Mouse (Mus musculus): ENCODE results near the gene Trmo. TPM values are rescaled to one million over a fixed set of nuclear protein-coding genes. Genes with fewer than 3 reads are reported as not detected.

Gene Trmo
- 8.5 and 10.3 TPM in 2 replicates for polyA plus RNA-seq (2016; fragmentation: Nextera tagmentation; extraction: Ambion mirVana)

GRCm38 (mm10) chr4:46389013-46389611, at the start of gene Trmo:
Gene Trmo, minus strand, starts transcription at chr4:46389437.
- WGBS: under 1% methylated on average over 56 of the region's 56 CpGs
- H3K4me2 ChIP-seq (replicated peaks): peak within 1 kb of the TSS; percentile 61
- H3K4me3 ChIP-seq: peak within 1 kb of the TSS; percentile 59
- H3K4me1 ChIP-seq: no peaks in the 10 kb centered on the region
- peak; percentile 97 for ATAC-seq (ENCODE audit: low FRiP score, low read depth)
- H3K27ac ChIP-seq: peak within 1 kb of the TSS; percentile 59; the same call in 1 of the 2 replicates
- peaks cover 25% of the 10 kb centered on the region for H3K36me3 ChIP-seq
- no peaks in the 10 kb centered on the region for H3K27me3 ChIP-seq (replicated peaks)
- peak within 1 kb of the TSS; percentile 72 for H3K9ac ChIP-seq
- no peaks in the 10 kb centered on the region for H3K9me3 ChIP-seq

GRCm38 (mm10) chr4:46432339-46433036, 43.3 kb upstream of the Trmo start:
- Histone ChIP-seq H3K27me3 (replicated peaks) (no peaks in the 10 kb centered on the region), H3K9ac (no peak overlapping the region), H3K9me3 (no peaks in the 10 kb centered on the region), H3K4me1 (no peaks in the 10 kb centered on the region), H3K4me3 (no peak overlapping the region), H3K36me3 (no peaks in the 10 kb centered on the region), H3K27ac (no peak overlapping the region), H3K4me2 (replicated peaks) (no peak overlapping the region)
- 91% methylated on average over 12 of the region's 12 CpGs for WGBS
- ATAC-seq (ENCODE audit: low FRiP score, low read depth): no peak

GRCm38 (mm10) chr4:46428903-46429499, 39.8 kb upstream of the Trmo start:
- no peaks in the 10 kb centered on the region for H3K9me3 ChIP-seq
- no peaks in the 10 kb centered on the region for H3K27me3 ChIP-seq (replicated peaks)
- no peak overlapping the region for H3K27ac ChIP-seq
- H3K36me3 ChIP-seq: no peaks in the 10 kb centered on the region
- 47% methylated on average over 10 of the region's 10 CpGs for WGBS
- H3K9ac ChIP-seq: no peak overlapping the region
- no peak overlapping the region for H3K4me2 ChIP-seq (replicated peaks)
- no peak overlapping the region for H3K4me3 ChIP-seq
- no peaks in the 10 kb centered on the region for H3K4me1 ChIP-seq
- no peak for ATAC-seq (ENCODE audit: low FRiP score, low read depth)

- Histone ChIP-seq H3K9me3 (no peaks in the 10 kb centered on the region), H3K4me1 (no peaks in the 10 kb centered on the region), H3K27ac (no peak overlapping the region), H3K36me3 (no peaks in the 10 kb centered on the region), H3K27me3 (replicated peaks) (no peaks in the 10 kb centered on the region), H3K9ac (no peak overlapping the region), H3K4me2 (replicated peaks) (no peak overlapping the region), H3K4me3 (no peak overlapping the region)
- ATAC-seq (ENCODE audit: low FRiP score, low read depth): no peak
- 77% methylated on average over 8 of the region's 8 CpGs for WGBS
Measured at GRCm38 (mm10) chr4:46422625-46423024, 33.4 kb upstream of the Trmo start.

- Histone ChIP-seq H3K4me2 (replicated peaks) (no peak overlapping the region), H3K27ac (no peak overlapping the region), H3K36me3 (no peaks in the 10 kb centered on the region), H3K4me1 (no peaks in the 10 kb centered on the region), H3K4me3 (no peak overlapping the region), H3K9me3 (no peaks in the 10 kb centered on the region), H3K27me3 (replicated peaks) (no peaks in the 10 kb centered on the region), H3K9ac (no peak overlapping the region)
- ATAC-seq (ENCODE audit: low FRiP score, low read depth): no peak
- WGBS: 90% methylated on average over 9 of the region's 9 CpGs
Measured at GRCm38 (mm10) chr4:46418851-46419250, 29.6 kb upstream of the Trmo start.

- H3K27ac ChIP-seq: no peak overlapping the region
- H3K36me3 ChIP-seq: no peaks in the 10 kb centered on the region
- ATAC-seq (ENCODE audit: low FRiP score, low read depth): no peak
- H3K9ac ChIP-seq: no peak overlapping the region
- no peaks in the 10 kb centered on the region for H3K4me1 ChIP-seq
- H3K27me3 ChIP-seq (replicated peaks): no peaks in the 10 kb centered on the region
- no peaks in the 10 kb centered on the region for H3K9me3 ChIP-seq
- H3K4me2 ChIP-seq (replicated peaks): no peak overlapping the region
- WGBS: 71% methylated on average over 3 of the region's 3 CpGs
- no peak overlapping the region for H3K4me3 ChIP-seq
Measured at GRCm38 (mm10) chr4:46417491-46417890, 28.3 kb upstream of the Trmo start.

GRCm38 (mm10) chr4:46413406-46413805, 24.2 kb upstream of the Trmo start, which contains the start of gene Hemgn:
Gene Hemgn, minus strand, starts transcription at chr4:46413506.
- no peak within 1 kb of the TSS for H3K4me3 ChIP-seq
- no peak for ATAC-seq (ENCODE audit: low FRiP score, low read depth)
- 81% methylated on average over 7 of the region's 7 CpGs for WGBS
- H3K9ac ChIP-seq: no peak within 1 kb of the TSS
- H3K27ac ChIP-seq: no peak within 1 kb of the TSS
- no peak within 1 kb of the TSS for H3K4me2 ChIP-seq (replicated peaks)
- H3K36me3 ChIP-seq: no peaks in the 10 kb centered on the region
- no peaks in the 10 kb centered on the region for H3K9me3 ChIP-seq
- no peaks in the 10 kb centered on the region for H3K4me1 ChIP-seq
- no peaks in the 10 kb centered on the region for H3K27me3 ChIP-seq (replicated peaks)

GRCm38 (mm10) chr4:46412113-46412512, 22.9 kb upstream of the Trmo start:
- Histone ChIP-seq H3K9ac (no peak overlapping the region), H3K9me3 (no peaks in the 10 kb centered on the region), H3K36me3 (no peaks in the 10 kb centered on the region), H3K4me1 (no peaks in the 10 kb centered on the region), H3K27me3 (replicated peaks) (no peaks in the 10 kb centered on the region), H3K27ac (no peak overlapping the region), H3K4me2 (replicated peaks) (no peak overlapping the region), H3K4me3 (no peak overlapping the region)
- WGBS: 67% methylated on average over 1 of the region's 1 CpGs
- ATAC-seq (ENCODE audit: low FRiP score, low read depth): no peak

- ATAC-seq (ENCODE audit: low FRiP score, low read depth): no peak
- Histone ChIP-seq H3K36me3 (no peaks in the 10 kb centered on the region), H3K4me3 (no peak overlapping the region), H3K4me2 (replicated peaks) (no peak overlapping the region), H3K4me1 (no peaks in the 10 kb centered on the region), H3K27me3 (replicated peaks) (no peaks in the 10 kb centered on the region), H3K9ac (no peak overlapping the region), H3K9me3 (no peaks in the 10 kb centered on the region), H3K27ac (no peak overlapping the region)
- WGBS: 84% methylated on average over 6 of the region's 6 CpGs
Measured at GRCm38 (mm10) chr4:46411489-46411888, 22.3 kb upstream of the Trmo start.

- ATAC-seq (ENCODE audit: low FRiP score, low read depth): no peak
- no peak overlapping the region for H3K9ac ChIP-seq
- no peak overlapping the region for H3K4me3 ChIP-seq
- no peaks in the 10 kb centered on the region for H3K36me3 ChIP-seq
- no peaks in the 10 kb centered on the region for H3K9me3 ChIP-seq
- no peaks in the 10 kb centered on the region for H3K27me3 ChIP-seq (replicated peaks)
- H3K27ac ChIP-seq: no peak overlapping the region
- H3K4me1 ChIP-seq: no peaks in the 10 kb centered on the region
- H3K4me2 ChIP-seq (replicated peaks): no peak overlapping the region
- WGBS: 90% methylated on average over 5 of the region's 5 CpGs
Measured at GRCm38 (mm10) chr4:46410677-46411076, 21.4 kb upstream of the Trmo start.

GRCm38 (mm10) chr4:46406966-46407703, 17.9 kb upstream of the Trmo start:
- H3K9me3 ChIP-seq: no peaks in the 10 kb centered on the region
- H3K4me2 ChIP-seq (replicated peaks): no peak overlapping the region
- no peaks in the 10 kb centered on the region for H3K27me3 ChIP-seq (replicated peaks)
- no peak for ATAC-seq (ENCODE audit: low FRiP score, low read depth)
- H3K9ac ChIP-seq: no peak overlapping the region
- 90% methylated on average over 8 of the region's 8 CpGs for WGBS
- H3K36me3 ChIP-seq: no peaks in the 10 kb centered on the region
- no peak overlapping the region for H3K4me3 ChIP-seq
- no peaks in the 10 kb centered on the region for H3K4me1 ChIP-seq
- no peak overlapping the region for H3K27ac ChIP-seq
